Mouse (Mus musculus) stomach, embryonic 16.5 days (tissue): ENCODE results near the gene AC161166.1. TPM values are rescaled to one million over a fixed set of nuclear protein-coding genes. Genes with fewer than 3 reads are reported as not detected.

ENCODE experiments used
- ATAC-seq: fragments of 200-750 bp; cut with Nextera tagmentation; 2 replicates; pipeline ENCODE4 v1.8.0; 2017; ENCODE audit warnings: moderate number of reproducible peaks, moderate TSS enrichment; ENCODE audit not compliant: insufficient read depth, low FRiP score
- H3K27ac ChIP-seq: fragments of 300-500 bp; sonication (generic); 2 replicates; pipeline ENCODE4 v1.5.1; 2014; ENCODE audit warnings: low read length
- H3K27me3 ChIP-seq: fragments of 300-500 bp; sonication (generic); 2 replicates; pipeline ENCODE4 v1.6.1; 2014; ENCODE audit warnings: low read length, control low read depth, mixed read lengths; ENCODE audit not compliant: control insufficient read depth, insufficient read depth
- H3K36me3 ChIP-seq: fragments of 300-500 bp; sonication (generic); 2 replicates; pipeline ENCODE4 v1.6.1; 2014; ENCODE audit warnings: low read length; ENCODE audit not compliant: control insufficient read depth, insufficient read depth
- H3K4me1 ChIP-seq: fragments of 300-500 bp; sonication (generic); 2 replicates; pipeline ENCODE4 v1.6.1; 2014; ENCODE audit warnings: low read length, control low read depth, mixed read lengths; ENCODE audit not compliant: control insufficient read depth, insufficient read depth
- H3K4me2 ChIP-seq: fragments of 300-500 bp; sonication (generic); 2 replicates; pipeline ENCODE4 v1.6.1; 2014; ENCODE audit warnings: low read depth, low read length, mixed read lengths
- H3K4me3 ChIP-seq: fragments of 300-500 bp; sonication (generic); replicated peaks from 2 replicates; pipeline ENCODE4 v1.5.1; 2014; ENCODE audit warnings: mild to moderate bottlenecking, low read length
- H3K9ac ChIP-seq: fragments of 300-500 bp; sonication (generic); 2 replicates; pipeline ENCODE4 v1.6.1; 2014; ENCODE audit warnings: low read length
- H3K9me3 ChIP-seq: fragments of 300-500 bp; sonication (generic); replicated peaks from 2 replicates; pipeline ENCODE4 v1.6.1; 2016; ENCODE audit warnings: low read length, control low read depth; ENCODE audit not compliant: control insufficient read depth
- WGBS: fragments of 180-500 bp; shearing (Covaris S2); extraction: QIAGEN DNeasy Blood & Tissue Kit; methylation state at CpG from one replicate; pipeline ENCODE4 v1.1.7; 2014; 5-methylcytosine and 5-hydroxymethylcytosine counted together
- polyA plus RNA-seq: library from polyadenylated mRNA; unstranded; fragments of >200 nt; fragmentation: Nextera tagmentation; extraction: Ambion mirVana; gene quantifications from 2 replicates; pipeline ENCODE4 v1.2.1, GENCODE M21; 2015

AC161166.1 gene
- polyA plus RNA-seq, 1 experiment from 2014 or later = 0.30 TPM

DNA sequence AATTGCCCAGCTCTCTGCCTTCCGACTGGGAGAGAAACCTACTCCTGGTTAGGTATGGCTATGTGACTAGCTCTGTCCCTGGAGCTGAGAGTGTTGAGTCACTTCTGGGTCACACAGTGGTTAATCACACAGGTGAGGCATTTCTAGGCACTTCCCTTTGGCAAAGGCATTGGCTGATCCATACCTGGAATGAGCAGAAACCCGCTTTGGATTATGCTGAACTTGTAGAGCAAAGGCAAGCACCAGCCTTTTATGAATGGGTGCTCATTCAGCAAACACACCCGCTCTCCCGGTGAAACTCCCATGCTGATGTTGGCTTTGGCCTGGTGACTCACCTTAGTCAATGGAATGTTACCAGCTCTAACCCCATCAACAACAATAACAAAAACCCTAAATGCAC is 27.4 kb upstream of the AC161166.1 start:
- 75% methylated on average over 4 of the region's 4 CpGs for WGBS
- no peaks in the 10 kb centered on the region for H3K4me1 ChIP-seq
- H3K4me3 ChIP-seq = no peak overlapping the region
- no peak overlapping the region for H3K4me2 ChIP-seq
- ATAC-seq = peak; percentile 76; the same call in 1 of the 2 replicates
- H3K27ac ChIP-seq = peak overlapping the region; percentile 70
- no peaks in the 10 kb centered on the region for H3K9me3 ChIP-seq
- H3K36me3 ChIP-seq = peaks cover 4% of the 10 kb centered on the region; the same call in 1 of the 2 replicates
- H3K27me3 ChIP-seq = no peaks in the 10 kb centered on the region
- no peak overlapping the region for H3K9ac ChIP-seq

DNA sequence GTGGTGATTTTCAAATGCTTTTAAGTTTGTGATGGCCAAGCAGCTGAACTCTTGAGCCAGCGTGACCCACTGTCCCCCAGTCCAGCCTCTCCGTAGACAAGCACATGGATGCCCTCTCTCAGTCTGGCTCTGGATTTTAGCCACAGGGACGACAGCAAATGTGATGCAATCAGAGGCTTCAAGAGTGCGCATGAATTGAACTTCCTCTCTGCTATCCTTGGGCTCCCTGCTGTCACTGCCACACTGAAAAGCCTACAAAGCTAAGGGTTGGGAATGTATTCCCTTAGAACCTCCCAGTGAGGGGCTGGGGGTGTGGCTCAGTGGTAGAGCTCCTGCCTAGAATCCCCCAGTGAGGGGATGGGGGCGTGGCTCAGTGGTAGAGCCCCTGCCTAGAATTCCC is 26.4 kb upstream of the AC161166.1 start:
- 79% methylated on average over 5 of the region's 5 CpGs for WGBS
- H3K4me1 ChIP-seq = no peaks in the 10 kb centered on the region
- no peak for ATAC-seq
- no peak overlapping the region for H3K4me3 ChIP-seq
- peaks cover 6% of the 10 kb centered on the region; the same call in 1 of the 2 replicates for H3K36me3 ChIP-seq
- H3K9me3 ChIP-seq = no peaks in the 10 kb centered on the region
- H3K27ac ChIP-seq = no peak overlapping the region
- no peaks in the 10 kb centered on the region for H3K27me3 ChIP-seq
- H3K9ac ChIP-seq = no peak overlapping the region
- no peak overlapping the region for H3K4me2 ChIP-seq

DNA sequence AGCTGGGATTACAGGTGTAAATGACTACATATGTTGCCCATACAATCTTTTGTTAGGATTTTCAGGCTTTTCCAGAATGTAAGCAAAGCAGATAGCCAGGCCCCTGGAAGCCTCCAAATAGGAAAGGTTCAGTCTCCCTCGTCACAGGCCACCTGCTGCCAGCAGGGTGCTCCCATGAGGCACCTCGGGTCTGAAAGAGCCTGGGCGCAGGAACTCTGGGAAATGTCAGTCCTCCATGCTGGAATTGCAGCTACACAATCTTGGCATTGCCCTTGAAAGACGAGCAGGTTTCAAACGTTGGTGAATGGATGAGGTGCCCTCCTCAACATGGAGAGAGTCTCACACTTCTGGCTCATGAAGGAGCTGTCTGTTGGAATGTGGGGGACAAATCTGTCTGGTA is 25.9 kb upstream of the AC161166.1 start:
- Histone ChIP-seq H3K4me1 (no peaks in the 10 kb centered on the region), H3K9ac (no peak overlapping the region), H3K4me2 (no peak overlapping the region), H3K27me3 (no peaks in the 10 kb centered on the region), H3K27ac (no peak overlapping the region), H3K9me3 (no peaks in the 10 kb centered on the region), H3K4me3 (no peak overlapping the region), H3K36me3 (peaks cover 8% of the 10 kb centered on the region; the same call in 1 of the 2 replicates)
- WGBS = 41% methylated on average over 5 of the region's 5 CpGs
- ATAC-seq = no peak

DNA sequence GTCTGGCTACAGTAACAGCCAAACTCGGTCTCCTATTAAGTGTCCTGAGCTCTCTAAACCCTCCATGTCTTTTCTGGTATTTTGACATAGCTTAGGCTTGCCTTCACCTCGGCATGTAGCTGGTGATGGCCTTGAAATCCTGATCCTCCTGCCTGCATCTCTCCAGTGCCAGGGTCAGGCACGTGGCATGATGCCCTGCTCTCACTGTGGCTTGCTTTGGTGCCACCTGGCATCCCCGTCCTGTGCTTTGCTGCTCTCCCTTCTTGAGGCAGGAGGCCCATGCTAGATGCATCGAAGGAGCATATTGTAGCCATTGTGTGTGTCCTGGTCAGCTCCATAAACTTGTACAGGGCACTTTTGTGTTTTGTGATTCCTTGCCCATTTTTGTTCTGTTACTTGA is 25.3 kb upstream of the AC161166.1 start:
- no peak for ATAC-seq
- WGBS = 72% methylated on average over 5 of the region's 5 CpGs
- H3K4me2 ChIP-seq = no peak overlapping the region
- no peaks in the 10 kb centered on the region for H3K27me3 ChIP-seq
- no peak overlapping the region for H3K9ac ChIP-seq
- H3K4me1 ChIP-seq = 0 out of 2 replicates have a peak, but pooled peaks cover under 1% of the 10 kb centered on the region
- H3K36me3 ChIP-seq = peaks cover 11% of the 10 kb centered on the region; the same call in 1 of the 2 replicates
- H3K27ac ChIP-seq = no peak overlapping the region
- no peak overlapping the region for H3K4me3 ChIP-seq
- no peaks in the 10 kb centered on the region for H3K9me3 ChIP-seq

DNA sequence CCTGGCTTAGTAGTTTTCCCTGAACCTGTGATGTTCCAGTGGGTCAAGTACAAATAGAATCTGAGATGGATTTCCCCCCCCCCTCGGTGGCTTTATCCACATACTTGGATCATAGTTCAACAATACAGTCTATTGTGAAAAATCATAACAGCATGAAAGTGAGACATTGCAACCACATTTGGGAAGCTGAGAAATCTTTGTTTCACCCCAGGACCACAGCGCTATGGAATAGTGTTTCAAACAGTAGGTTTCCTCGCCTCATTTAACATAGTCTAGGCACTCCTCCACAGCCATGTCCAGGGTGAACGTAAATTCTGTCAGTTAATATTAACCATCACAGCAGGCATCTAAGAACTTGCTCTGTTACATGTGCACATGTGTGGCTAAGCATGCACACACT is 24.8 kb upstream of the AC161166.1 start:
- H3K9ac ChIP-seq = no peak overlapping the region
- 79% methylated on average over 4 of the region's 4 CpGs for WGBS
- peaks cover 11% of the 10 kb centered on the region; the same call in 1 of the 2 replicates for H3K36me3 ChIP-seq
- no peak overlapping the region for H3K4me2 ChIP-seq
- H3K9me3 ChIP-seq = no peaks in the 10 kb centered on the region
- ATAC-seq = no peak
- H3K27me3 ChIP-seq = no peaks in the 10 kb centered on the region
- H3K4me3 ChIP-seq = no peak overlapping the region
- H3K27ac ChIP-seq = no peak overlapping the region
- peaks cover 5% of the 10 kb centered on the region for H3K4me1 ChIP-seq

DNA sequence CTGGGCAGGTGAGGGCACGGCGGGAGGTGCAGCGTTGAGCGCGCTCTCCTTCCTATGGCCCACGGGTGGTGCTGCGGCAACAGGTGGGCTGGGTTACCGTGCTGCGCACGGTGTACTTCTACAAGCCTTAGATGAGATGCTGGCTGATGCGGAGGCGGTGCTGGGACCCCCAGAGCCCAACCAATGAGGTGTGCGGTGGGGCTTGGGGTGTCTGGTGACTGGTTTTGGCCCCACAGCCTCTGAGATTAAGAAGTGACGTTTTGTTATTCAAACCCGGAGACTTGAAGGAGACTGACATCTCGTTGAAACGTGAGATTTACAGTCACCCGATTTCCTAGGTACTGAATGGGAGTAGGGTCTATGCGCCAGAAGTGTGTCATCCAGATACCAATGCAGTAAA is 22.0 kb upstream of the AC161166.1 start:
- no peak overlapping the region for H3K27ac ChIP-seq
- no peak overlapping the region for H3K4me2 ChIP-seq
- no peak overlapping the region for H3K4me3 ChIP-seq
- WGBS = 56% methylated on average over 19 of the region's 19 CpGs
- ATAC-seq = no peak
- H3K9ac ChIP-seq = no peak overlapping the region
- peaks cover 11% of the 10 kb centered on the region; the same call in 1 of the 2 replicates for H3K36me3 ChIP-seq
- peaks cover 14% of the 10 kb centered on the region for H3K4me1 ChIP-seq
- H3K9me3 ChIP-seq = no peaks in the 10 kb centered on the region
- no peaks in the 10 kb centered on the region for H3K27me3 ChIP-seq

DNA sequence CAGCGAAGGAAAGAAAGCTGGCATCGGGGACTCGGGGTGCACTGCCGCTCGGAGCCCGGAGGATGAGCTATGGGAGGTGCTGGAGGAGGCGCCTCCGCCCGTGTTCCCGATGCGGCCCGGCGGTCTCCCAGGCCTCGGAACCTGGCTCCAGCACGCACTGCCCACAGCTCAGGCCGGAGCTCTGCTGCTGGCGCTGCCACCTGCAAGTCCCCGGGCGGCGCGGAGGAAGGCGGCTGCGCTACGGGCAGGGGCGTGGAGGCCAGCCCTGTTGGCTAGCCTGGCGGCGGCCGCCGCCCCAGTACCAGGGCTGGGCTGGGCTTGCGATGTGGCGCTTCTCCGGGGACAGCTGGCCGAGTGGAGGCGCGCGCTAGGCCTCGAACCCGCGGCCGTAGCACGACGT is 21.6 kb upstream of the AC161166.1 start:
- H3K4me3 ChIP-seq = no peak overlapping the region
- WGBS = 56% methylated on average over 39 of the region's 42 CpGs

DNA sequence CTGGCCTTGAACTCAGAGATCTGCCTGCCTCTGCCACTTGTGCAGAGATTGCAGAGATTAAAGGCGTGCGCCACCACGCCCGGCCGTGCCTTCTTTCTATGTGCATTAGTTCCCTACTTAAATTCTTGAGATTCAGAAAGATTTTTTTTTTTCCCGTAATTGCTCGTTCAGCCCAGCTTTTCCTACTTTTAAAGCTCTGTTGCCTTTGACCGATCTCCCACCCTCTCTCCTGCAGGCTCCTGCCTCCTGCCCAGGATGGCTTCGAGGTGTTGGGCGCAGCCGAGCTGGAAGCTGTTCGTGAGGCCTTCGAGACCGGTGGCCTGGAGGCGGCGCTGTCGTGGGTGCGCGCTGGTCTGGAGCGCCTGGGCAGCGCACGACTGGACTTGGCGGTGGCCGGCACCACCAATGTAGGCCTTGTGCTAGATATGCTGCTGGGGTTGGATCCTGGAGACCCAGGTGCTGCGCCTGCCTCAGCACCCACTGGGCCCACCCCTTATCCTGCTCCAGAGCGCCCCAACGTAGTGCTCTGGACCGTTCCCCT is 20.8 kb upstream of the AC161166.1 start:
- Histone ChIP-seq H3K27ac (no peak overlapping the region), H3K4me1 (peaks cover 14% of the 10 kb centered on the region), H3K9ac (no peak overlapping the region), H3K9me3 (no peaks in the 10 kb centered on the region), H3K27me3 (no peaks in the 10 kb centered on the region), H3K4me2 (no peak overlapping the region), H3K4me3 (no peak overlapping the region), H3K36me3 (peaks cover 11% of the 10 kb centered on the region; the same call in 1 of the 2 replicates)
- ATAC-seq = no peak
- 79% methylated on average over 28 of the region's 28 CpGs for WGBS

More for the DNA sequence above, 21.6 kb upstream of the AC161166.1 start:
- ATAC-seq = no peak
- Histone ChIP-seq H3K9me3 (no peaks in the 10 kb centered on the region), H3K36me3 (peaks cover 11% of the 10 kb centered on the region; the same call in 1 of the 2 replicates), H3K27me3 (no peaks in the 10 kb centered on the region), H3K4me1 (peaks cover 14% of the 10 kb centered on the region), H3K4me2 (no peak overlapping the region), H3K27ac (no peak overlapping the region), H3K9ac (no peak overlapping the region)

DNA sequence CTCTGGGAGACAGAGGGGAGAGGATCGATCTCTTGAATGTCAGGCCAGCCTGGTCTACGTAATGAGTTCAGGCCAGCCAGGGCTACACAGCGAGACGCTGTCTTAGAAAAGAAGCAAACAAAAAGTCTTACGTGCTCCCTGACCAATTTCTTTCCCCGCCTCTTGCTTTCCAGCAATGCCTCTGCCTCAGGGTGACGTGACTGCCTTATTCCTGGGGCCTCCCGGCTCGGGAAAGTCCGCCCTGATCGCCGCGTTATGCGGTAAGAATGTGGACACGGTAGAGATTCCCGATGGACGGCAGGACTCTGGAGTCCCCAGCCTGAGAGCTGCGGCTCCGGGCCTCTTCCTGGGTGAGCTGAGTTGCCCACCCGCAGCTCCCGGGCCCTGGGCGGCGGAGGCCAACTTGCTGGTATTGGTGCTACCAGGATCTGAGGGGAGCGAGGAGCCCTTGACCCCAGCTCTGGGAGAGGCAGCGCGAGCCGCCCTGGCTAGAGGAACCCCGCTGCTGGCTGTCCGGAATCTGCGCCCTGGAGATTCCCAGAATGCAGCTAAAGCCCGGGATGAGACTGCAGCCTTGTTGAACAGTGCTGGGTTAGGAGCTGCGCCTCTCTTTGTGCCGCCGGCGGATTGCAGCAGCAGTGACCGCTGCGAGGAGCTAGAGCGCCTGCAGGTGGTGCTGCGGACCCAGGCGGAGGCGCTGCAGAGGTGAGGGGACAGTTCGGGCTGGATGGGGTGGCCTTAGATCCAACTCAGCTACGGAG is 19.1 kb upstream of the AC161166.1 start:
- no peaks in the 10 kb centered on the region for H3K27me3 ChIP-seq
- H3K4me2 ChIP-seq = peak overlapping the region; percentile 93
- peaks cover 14% of the 10 kb centered on the region for H3K4me1 ChIP-seq
- H3K36me3 ChIP-seq = peaks cover 11% of the 10 kb centered on the region; the same call in 1 of the 2 replicates
- H3K9ac ChIP-seq = peak overlapping the region; percentile 91
- ATAC-seq = peak; percentile 63
- WGBS = under 1% methylated on average over 43 of the region's 43 CpGs
- H3K9me3 ChIP-seq = no peaks in the 10 kb centered on the region
- H3K27ac ChIP-seq = peak overlapping the region; percentile 94
- H3K4me3 ChIP-seq = peak overlapping the region; percentile 74
